Mouse (Mus musculus) 3T3-L1 (cell line): ENCODE results near the gene Nprl2.
A peak's percentile ranks its signal among the peaks of the same experiment; 100 is the strongest.

Experiments used
- DNase-seq: peaks from one replicate; pipeline ENCODE4 v3.0.0-alpha.2; 2015; ENCODE audit warnings: low read depth, low spot score

The Nprl2 gene

DNA sequence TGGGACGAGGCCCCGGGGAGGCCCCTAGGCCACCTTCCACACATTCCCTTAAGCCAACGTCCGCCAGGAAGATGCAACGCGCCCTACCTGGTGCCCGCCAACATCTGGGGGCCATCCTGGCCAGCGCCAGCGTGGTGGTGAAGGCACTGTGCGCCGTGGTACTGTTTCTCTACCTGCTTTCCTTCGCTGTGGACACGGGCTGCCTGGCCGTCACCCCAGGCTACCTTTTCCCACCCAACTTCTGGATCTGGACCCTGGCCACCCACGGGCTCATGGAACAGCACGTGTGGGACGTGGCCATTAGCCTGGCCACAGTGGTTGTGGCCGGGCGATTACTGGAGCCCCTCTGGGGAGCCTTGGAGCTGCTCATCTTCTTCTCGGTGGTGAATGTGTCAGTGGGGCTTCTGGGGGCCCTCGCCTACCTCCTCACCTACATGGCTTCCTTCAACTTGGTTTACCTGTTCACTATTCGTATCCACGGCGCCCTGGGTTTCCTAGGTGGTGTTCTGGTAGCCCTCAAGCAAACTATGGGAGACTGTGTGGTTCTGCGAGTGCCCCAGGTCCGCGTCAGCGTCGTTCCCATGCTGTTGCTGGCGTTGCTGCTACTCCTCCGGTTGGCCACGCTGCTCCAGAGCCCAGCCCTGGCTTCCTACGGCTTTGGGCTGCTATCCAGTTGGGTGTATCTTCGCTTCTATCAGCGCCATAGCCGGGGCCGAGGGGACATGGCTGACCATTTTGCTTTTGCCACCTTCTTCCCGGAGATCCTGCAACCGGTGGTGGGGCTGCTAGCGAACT, 7.4 kb upstream of the Nprl2 start:
- peak; percentile 39 for DNase-seq

DNA sequence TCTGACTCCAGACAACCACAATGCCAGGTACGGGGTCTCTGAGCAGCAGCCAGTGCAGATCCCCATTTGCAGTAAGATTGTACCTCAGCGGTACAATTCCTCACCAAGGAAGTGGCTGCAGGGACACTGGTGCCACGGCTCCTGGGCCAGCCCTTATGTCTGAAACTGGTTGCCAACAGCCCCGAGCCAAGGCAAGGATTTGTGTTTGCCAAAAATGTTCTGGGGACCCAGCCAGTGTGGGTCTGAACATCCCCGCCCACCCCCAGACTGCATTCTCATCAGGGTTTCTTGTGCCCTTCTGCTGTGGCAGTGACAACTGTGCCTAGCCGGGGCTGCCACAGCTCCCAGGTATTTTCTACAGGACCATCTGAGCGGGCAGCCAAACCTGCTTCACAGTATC, 3.8 kb upstream of the Nprl2 start:
- DNase-seq, result no peak

- no peak for DNase-seq
Measured at GRCm38 (mm10) chr9:107538711-107539110, 3.3 kb upstream of the Nprl2 start.

GRCm38 (mm10) chr9:107539940-107540339, 2.1 kb upstream of the Nprl2 start:
- DNase-seq, result no peak

- DNase-seq, result no peak
Measured at GRCm38 (mm10) chr9:107540420-107540819, 1.6 kb upstream of the Nprl2 start.

DNA sequence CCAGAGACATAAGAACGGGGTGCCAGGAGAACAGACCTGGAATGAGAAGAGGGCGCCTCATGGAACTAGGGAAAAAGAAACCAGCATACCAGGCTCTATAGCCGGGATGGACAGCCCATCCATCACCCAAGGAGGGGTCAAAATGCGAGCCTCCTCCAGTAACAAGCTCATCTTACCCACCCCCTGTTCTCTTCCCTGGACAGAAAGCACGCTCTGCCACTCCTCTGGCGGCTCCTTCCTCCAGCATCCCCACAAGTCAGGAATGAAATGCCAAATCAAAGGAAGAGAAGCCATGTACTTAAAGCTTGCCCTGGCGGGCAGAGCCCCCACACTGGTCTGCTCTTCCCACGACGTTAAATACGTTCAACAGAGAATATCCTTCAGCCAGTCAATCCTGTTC, 1.0 kb upstream of the Nprl2 start:
- no peak for DNase-seq

- DNase-seq, result no peak
Measured at GRCm38 (mm10) chr9:107542352-107542686, 293 bp downstream of the Nprl2 start.

GRCm38 (mm10) chr9:107542721-107543120, 695 bp downstream of the Nprl2 start:
- DNase-seq, result no peak

GRCm38 (mm10) chr9:107543299-107543698, 1.3 kb downstream of the Nprl2 start:
- DNase-seq, result no peak

DNA sequence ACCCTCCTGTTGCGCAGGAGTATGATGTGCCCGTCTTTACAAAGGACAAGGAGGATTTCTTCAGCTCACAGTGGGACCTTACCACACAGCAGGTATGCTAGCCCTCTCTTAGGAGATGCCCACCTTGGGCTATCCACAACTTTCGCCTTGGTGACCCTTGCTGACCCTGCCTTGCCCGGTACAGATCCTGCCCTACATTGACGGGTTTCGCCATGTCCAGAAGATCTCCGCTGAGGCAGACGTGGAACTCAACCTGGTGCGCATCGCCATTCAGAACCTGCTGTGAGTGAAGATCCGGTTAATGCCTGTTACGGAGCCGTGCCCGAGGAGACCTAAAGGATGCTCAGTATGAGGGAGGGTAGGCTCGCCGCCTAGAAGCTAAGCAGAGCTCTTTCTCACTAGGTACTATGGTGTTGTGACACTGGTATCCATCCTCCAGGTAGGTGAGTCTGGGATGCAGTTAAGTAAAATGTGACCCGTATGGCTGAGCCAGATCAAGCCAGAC, 2.2 kb downstream of the Nprl2 start:
- DNase-seq, result no peak

DNA sequence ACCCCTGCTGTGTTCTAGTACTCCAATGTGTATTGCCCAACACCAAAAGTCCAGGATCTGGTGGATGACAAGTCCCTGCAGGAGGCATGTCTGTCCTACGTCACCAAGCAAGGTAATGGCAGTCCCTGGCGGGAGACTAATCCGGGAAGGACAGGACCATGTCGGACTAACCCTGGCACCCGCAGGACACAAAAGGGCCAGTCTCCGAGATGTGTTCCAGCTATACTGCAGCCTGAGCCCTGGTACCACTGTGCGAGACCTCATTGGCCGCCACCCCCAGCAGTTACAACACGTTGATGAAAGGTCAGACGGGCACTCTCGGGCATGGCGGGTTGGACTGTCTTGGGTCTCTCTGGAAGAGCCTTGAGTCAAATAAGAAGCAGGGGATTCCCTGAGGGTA, 2.7 kb downstream of the Nprl2 start:
- no peak for DNase-seq

DNA sequence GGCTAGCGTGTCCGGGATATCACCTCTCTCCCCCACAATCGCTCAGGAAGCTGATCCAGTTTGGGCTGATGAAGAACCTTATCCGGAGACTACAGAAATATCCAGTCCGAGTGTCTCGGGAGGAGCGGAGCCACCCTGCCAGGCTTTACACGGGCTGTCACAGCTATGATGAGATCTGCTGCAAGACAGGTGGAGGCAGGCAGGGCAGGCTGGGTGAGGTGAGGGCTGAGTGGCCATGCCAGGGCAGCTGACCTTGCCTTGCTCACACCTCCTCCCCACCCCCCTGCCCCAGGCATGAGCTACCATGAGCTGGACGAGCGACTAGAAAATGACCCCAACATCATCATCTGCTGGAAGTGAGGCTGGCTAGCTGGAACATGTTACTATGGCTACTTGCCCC, 3.2 kb downstream of the Nprl2 start:
- no peak for DNase-seq

DNA sequence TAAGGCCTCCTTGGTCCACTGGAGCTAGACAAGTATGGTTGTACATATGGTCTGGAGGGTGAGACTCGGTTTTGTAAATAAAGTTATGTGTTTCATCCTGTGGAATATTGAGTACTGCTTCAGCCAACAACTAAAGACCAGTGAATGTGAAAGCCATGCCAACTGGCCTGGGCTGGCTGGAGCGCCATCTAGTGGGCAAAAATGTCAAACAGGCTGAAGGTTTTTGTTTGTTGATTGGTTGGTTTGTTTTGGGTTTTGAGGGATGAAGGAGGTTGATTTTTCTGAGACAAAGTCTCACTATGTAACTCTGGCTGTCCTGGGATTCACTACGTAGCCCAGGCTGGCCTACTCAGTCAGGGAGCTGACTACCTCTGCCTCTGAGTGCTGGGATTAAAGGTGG, 3.6 kb downstream of the Nprl2 start:
- DNase-seq, result peak; percentile 86

DNA sequence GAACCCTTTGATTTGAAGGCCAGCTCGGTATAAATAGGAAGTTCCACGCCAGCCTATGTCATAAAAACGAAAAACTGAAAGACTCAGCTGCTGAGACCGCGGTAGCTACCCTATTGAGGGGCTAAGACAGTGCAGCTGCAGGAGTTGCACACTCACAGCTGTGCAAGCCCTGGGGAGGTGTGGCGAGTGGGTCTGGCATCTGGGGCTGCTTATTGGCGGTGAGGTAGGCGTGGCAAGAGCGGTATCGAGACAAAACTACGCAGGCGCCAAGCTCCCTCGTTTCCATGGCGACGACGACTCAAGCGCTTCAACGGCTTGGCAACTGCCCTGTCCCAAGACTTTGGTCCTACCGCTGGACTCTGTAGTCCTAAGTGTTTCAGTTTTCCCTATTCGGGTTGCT, 5.0 kb downstream of the Nprl2 start, which contains the start of gene Zmynd10:
TSS of gene Zmynd10 (plus strand) at position 273 of the 400 bp plus-strand sequence.
- DNase-seq, result peak; percentile 93

DNA sequence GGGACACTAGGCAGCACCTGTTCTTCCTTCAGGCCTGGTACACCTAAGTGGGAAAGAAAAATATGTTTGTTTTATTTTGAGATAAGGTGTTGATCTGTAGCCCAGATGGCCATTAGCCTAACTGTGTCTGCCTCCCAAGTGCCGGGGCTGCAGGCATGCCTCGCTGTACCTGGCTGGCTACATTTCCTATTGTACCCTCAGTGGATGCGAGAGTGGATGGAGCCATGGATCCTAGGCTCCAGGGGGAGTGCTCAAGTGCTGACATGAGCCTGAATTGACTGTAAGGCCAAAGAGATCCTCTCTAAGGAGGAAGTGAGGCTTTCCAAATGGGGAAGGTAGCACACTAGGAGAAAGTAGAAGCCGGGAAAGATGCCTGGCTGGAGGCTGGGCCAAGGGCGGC, 5.9 kb downstream of the Nprl2 start:
- no peak for DNase-seq

- DNase-seq, result no peak
Measured at GRCm38 (mm10) chr9:107548820-107549219, 6.8 kb downstream of the Nprl2 start.

- no peak for DNase-seq
Measured at GRCm38 (mm10) chr9:107549297-107550074, 7.5 kb downstream of the Nprl2 start.

DNA sequence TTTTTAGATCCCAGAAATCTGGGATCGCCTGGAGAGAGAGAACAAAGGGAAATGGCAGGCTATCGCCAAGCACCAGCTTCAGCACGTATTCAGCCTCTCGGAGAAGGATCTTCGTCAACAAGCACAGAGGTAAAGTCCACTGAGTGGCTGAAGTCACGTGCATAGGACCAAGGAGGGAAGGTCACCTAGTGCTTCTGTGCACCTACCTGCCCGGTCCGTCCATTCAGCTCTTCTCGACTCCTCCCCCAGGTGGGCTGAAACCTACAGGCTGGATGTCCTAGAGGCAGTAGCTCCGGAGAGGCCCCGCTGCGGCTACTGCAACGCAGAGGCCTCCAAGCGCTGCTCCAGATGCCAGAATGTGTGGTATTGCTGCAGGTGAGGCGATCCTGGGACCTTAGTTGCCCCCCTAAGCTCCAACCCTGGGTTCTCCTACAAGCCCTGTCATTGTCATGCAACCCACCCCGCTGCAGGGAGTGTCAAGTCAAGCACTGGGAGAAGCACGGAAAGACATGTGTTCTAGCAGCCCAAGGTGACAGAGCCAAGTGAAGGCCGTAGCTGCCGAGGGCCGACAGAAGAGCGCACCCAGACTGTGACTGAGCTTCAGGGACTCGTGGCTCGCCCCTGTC, 8.6 kb downstream of the Nprl2 start:
- DNase-seq, result no peak

- DNase-seq, result peak; percentile 73
Measured at GRCm38 (mm10) chr9:107551117-107551889, 9.3 kb downstream of the Nprl2 start, which contains the start of gene Rassf1. Gene Rassf1 (plus strand): TSS chr9:107551555.

DNA sequence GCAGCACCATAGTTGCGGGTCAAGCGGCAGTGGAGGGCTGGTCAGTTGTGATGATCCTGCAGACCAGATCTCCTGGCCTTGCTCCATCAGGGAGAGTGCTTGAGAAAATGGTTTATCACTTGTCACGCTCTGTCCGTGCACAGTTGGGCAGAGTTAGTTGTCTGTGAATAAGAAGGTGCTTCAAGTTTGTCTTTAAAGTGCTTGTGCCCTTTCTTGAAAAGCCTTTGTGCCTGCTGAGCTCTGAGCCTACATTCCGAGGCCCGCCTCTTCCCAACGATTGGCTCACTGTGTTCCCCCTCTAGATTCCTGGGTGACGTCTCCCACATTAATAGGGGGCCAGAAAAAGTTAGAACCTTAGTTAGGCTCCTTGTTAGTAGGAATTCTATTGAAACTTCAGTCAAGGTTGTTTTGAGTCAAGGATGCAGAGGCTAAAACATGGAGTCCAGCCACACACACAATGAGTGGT, 9.9 kb downstream of the Nprl2 start:
- DNase-seq, result peak; percentile 58

- no peak for DNase-seq
Measured at GRCm38 (mm10) chr9:107552690-107553393, 10.8 kb downstream of the Nprl2 start.
